Mouse (Mus musculus) Muller cell, postnatal 12 days (primary cell): ENCODE measurements around the gene Lipm.
A peak's percentile ranks its signal among the peaks of the same experiment; 100 is the strongest.

Source experiments
- DNase-seq: peaks from one replicate; pipeline ENCODE4 v3.0.0-alpha.2; 2015; ENCODE audit errors: inconsistent ontology term

The Lipm gene

DNA sequence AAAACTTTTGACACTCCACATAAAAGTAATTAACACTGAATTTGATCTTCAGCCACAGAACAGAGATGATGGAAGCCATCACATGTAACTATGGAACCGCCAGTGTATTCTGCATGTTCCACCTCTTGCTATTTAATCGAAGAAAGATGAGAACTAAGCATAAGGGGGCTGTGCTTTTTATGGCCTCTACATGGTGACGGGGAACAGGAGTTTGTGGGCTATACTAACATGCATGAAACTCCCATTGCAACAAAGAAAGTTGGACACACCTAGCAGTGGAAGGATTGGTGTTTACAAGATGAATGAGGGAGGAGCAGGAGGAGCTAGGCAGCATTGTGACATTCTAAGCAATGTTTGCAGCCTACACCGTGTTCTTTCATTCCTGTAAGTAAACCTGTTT lies at the start of gene Lipm:
Gene Lipm (plus strand): TSS at position 301 of the 400 bp plus-strand sequence.
- no peak for DNase-seq

GRCm38 (mm10) chr19:34051502-34051901 lies 49.2 kb upstream of the Lipm start:
- DNase-seq = peak; percentile 93

DNA sequence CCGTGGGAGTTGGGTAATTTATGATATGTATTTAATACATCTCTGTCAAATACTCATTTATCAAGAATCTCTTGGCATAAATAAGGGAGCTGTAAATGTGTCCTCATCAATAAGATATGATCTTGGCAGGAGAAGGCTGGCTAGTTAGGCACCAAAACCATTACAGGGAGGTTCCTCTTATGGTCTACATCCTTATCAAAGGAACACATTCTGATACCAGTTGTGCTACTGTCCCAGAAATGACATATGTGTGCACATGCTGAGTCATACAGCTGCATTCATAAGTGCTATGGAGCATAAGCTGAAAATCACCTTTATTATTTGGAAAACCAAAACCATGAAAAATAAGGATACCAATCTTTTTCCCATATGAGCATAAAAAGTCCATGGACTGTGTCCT lies 37.2 kb upstream of the Lipm start:
- DNase-seq = no peak

DNA sequence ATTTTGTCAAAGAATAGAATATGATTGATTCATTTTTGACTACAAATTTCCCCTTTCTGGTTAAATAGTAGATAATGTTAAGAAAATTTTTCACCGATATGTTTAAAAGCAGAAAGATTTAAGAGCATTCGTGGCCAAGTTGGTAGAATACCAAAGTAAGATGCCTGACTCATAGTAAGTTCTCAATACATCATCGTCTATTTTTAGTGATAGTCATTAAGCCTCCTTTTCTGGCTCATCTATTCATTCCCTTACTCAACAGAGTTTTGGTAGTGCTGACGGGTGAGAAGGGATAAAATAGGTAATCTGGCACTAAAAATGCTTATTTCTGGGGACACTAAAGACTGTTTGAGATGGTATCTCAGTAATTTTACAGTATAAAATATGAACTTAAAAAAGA lies 36.7 kb upstream of the Lipm start:
- DNase-seq = no peak

DNA sequence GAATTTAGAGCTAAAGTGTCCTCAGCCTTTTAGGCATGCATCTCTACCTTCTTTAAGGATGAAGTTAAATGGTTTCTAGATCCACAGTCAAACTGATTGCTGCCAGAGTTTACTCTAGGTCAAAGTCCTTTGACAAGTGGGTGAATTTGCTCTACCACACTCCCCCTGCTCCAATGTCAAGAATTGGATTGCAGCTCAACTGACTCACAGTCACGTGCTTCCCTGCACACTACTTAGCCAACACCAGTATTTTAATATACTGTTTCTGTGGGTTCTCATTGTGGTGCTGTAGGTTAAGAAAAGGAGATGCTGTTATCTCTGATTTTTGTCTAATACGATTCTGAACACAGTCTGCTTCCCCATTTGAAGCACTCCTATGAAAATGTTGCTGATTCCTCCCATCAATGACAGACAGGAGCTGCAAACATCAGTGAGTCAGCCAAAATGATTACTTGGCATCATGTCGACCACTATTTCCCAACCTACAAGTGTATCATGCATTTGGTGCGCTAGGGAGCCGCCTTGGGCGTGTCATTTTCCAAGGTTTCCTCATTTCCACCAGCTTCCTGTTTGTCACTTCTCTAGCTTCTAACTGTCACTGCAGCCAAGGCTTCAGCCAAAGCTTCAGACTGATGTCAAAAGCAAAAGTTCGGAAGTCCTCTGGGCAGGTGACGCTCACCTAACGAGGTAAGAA lies 33.8 kb upstream of the Lipm start, which contains the start of gene Lipn:
Gene Lipn (plus strand): TSS at position 580 of the 694 bp plus-strand sequence.
- DNase-seq = no peak

- DNase-seq = no peak
Observed at GRCm38 (mm10) chr19:34074239-34074638, 26.5 kb upstream of the Lipm start.

- no peak for DNase-seq
Observed at GRCm38 (mm10) chr19:34078130-34078529, 22.6 kb upstream of the Lipm start.

DNA sequence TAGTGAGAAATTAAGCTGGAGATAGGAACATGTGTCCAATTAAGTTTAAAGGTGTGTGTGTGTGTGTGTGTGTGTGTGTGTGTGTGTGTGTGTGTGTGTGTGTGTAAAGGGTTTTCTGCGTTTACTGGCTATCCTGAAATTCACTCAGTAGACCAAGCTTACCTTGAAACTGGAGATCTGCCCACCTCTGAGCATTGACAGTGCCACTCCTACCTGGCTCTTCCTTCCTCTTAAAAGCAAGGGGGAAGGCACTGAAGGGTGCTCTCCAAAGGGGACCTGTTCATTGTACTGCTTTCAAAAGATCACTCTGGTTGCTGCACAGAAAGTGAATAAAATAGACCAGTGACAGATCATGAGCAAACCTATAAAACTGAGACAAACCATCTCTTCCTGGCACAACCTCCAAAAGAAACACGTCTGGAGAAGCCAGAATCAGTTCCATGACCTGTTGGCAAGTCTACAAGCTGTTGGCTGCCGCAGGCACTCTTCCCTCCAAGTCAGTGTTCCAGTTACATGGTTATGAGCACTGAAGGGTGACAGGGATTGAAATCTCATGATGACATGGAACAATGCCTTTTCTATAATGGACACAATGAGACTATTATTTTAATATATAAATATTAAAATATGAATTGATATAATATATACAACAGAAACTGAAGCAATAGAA lies 11.6 kb upstream of the Lipm start:
- DNase-seq = peak; percentile 30

- DNase-seq = no peak
Observed at GRCm38 (mm10) chr19:34095381-34095780, 5.4 kb upstream of the Lipm start.

DNA sequence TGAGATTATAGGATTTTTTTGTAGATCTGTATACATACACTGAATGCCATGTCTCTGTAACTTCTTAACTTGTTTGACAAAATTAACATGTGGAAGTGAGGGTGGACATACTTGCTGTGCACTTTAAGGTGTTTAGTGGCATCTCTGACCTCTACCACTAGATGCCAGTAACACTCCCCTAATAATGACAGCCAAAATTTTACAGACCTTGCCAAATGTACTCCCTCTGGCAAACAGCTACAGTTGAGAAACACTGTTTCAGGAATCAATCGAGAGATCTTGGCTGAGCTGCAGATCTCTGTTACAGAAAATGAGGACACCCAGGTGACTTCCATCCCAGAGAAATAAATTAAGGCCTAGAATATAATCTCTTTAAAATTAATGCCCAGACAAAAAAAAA lies 4.5 kb upstream of the Lipm start:
- no peak for DNase-seq

DNA sequence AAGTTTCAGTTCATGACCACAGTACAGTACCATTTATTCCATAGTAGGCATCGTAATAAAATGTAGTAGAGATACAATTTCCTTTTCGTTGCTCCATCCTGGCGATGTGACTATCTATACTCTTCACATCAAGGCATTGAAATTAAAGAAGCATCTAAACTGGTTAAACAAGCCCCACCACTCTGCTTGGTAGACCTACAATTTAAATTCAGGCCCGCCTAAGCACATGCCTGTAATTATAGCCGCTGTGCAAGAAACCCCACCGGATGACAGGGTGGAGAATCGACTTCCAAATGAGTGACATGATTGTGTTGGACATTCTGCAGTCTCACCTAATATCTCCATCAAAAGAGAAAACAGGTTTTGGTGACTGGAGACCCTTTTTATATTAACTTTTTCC lies 1.2 kb downstream of the Lipm start:
- no peak for DNase-seq

- DNase-seq = no peak
Observed at GRCm38 (mm10) chr19:34104841-34105240, 4.1 kb downstream of the Lipm start.

GRCm38 (mm10) chr19:34119102-34119501 lies 18.4 kb downstream of the Lipm start:
- DNase-seq = no peak

DNA sequence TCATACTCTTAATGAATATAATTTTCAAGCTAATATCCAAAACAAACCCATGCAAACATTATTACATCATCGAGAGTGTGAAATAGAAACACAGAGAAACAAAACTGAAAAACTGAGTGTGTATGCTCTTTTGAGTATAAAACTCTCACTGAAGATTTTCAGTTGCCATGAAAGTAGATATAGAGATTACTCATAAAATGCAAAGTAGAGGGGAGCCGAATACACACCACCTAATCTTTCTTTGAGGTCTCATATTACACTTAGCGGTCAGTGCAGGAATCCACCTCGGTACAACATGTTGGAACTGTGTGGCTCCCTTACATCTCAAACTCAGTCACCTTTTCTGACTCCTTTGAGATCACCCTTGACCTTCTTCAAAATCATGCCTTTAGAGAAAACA lies 18.9 kb downstream of the Lipm start:
- no peak for DNase-seq

- no peak for DNase-seq
Observed at GRCm38 (mm10) chr19:34120107-34120731, 19.5 kb downstream of the Lipm start.

GRCm38 (mm10) chr19:34138720-34139430 lies 38.1 kb downstream of the Lipm start:
- DNase-seq = no peak

DNA sequence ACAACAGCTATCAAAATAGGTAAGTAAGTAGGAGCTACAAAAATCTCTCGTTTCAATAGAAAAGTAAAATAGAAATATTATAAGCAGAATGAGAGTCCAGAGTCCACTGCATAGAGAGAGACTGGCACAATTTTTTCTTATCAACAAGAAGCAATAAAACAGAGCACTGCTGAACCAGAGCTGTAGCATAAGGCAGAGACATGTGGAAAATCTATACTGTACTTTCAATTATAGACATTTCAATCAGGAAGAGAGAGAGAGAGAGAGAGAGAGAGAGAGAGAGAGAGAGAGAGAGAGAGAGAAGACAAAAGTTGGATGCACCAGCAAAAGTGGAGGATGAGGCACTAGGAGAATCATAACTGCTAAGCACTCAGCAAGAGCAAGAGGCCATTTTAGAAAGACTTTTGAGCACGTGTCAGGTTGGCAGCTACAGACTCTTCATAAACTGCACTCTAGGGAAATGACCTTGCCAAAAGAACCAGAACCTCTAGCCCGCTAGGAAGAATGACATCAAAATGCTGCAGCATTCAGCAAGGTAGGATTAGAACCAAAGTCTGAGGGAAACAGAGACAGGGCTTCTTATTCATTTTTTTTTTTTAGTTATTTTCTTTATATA lies 38.8 kb downstream of the Lipm start:
- no peak for DNase-seq

DNA sequence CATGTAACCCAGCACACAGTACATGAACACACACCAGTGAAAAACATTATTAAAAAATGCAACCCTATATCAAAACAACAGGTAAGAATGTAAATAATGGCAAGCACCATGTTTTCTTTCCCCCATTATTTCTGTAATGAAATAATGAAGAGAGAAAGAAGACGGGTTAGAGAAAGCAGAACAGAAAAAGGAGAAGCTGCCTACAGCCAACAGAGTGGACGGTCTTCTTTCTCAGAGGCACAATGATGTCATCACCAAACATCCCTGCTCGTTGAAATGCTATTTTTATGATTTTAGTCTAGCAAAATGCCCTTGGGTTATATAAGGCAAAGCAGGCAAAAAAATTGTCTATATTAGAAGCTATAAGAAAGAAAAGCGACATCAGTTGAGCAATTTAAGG lies 47.7 kb downstream of the Lipm start:
- DNase-seq = no peak

DNA sequence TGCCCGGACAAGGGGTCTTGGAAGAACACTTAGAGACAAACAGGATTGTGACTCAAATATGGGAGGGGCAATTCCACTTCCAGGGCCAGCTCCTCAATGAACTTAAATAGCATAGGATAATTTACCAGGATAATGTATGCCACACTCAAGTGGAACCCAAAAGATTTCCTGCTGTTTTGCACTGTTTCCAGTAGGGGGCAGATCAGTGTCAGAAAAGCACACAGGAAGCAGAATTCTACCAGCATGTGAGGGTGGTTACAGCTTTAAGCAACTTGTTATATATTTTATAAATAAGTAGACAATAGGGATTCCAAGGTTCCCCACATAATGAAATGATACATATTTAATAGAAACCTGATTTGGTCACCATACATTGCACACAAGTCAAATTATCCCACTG lies 51.2 kb downstream of the Lipm start:
- DNase-seq = peak; percentile 24

GRCm38 (mm10) chr19:34153263-34154144 lies 52.8 kb downstream of the Lipm start:
- peak; percentile 81 for DNase-seq

GRCm38 (mm10) chr19:34162693-34163092 lies 62.0 kb downstream of the Lipm start:
- DNase-seq = no peak
